Mouse (Mus musculus) olfactory bulb, adult 2 months (tissue): ENCODE measurements around the gene Nefh.

Experiments
- CTCF ChIP-seq: fragments of 200-500 bp; IDR thresholded peaks from 2 replicates; pipeline ENCODE4 v1.5.1; 2012; ENCODE audit warnings: low read depth, mild to moderate bottlenecking, low read length, moderate library complexity; ENCODE audit not compliant: insufficient read depth
- POLR2A ChIP-seq: fragments of 200-500 bp; IDR thresholded peaks from 2 replicates; pipeline ENCODE4 v1.6.1; 2012; ENCODE audit warnings: mild to moderate bottlenecking, low read depth, low read length, moderate library complexity; ENCODE audit not compliant: insufficient read depth

GRCm38 (mm10) chr11:4921281-4921680 is 26.6 kb downstream of the Nefh start:
- no peak for TF ChIP-seq CTCF
- TF ChIP-seq POLR2A, result no peak
